Mouse (Mus musculus) G1E (cell line): Measurements from ENCODE around the gene Wls.

Source experiments
- CTCF ChIP-seq: IDR thresholded peaks from 2 replicates; pipeline ENCODE4 v1.5.1; 2012; ENCODE audit warnings: low read depth, low read length, inconsistent platforms, mixed read lengths
- GATA1 ChIP-seq: IDR thresholded peaks from 2 replicates; pipeline ENCODE4 v1.6.1; 2012; ENCODE audit warnings: borderline replicate concordance, low read length, inconsistent platforms, mixed read lengths

DNA sequence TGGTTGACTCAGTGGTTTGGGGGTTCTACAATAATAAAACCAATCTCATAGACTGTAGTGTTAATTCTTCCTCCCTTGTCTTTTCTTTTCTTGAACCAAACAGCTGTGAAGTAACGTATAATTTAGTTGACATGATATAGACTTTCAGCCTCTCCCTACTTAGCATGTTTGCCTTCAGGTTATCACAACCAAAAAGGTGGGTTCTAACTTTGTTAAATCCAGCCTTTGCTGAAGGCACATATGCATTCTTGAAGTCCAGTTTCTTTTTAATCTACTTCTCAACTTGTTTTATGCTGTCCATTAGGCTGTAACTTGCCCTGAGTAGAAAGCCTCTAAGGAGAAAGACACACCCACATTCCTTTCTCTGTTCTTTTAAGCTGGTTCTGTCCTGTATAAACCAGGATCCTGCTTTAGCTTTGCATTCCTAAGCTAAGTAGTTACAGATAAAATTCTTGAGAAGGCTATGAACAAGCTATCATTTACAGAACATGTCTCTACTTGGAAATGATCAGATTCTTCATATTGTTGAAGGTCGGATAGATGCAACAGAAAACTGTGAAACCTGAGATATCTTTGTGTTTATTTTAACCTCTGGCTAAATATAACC is 8.0 kb downstream of the Wls start:
- no peak for TF ChIP-seq CTCF
- TF ChIP-seq GATA1: no peak
